ENCODE assay signal across 9 mouse cellular contexts in genomic region chr1:130876931-130877509, GRCm38 (mm10). TPM values are rescaled to one million over a fixed set of nuclear protein-coding genes. Genes with fewer than 3 reads are reported as not detected.
DNase-seq lines count a peak whose midpoint lies in the region; ATAC-seq and TF ChIP-seq lines count a peak whose summit lies in the region.
"Had no signal": no experiment of that assay in that cellular context is flagged by ENCODE, and none has a peak within 500 bp of the region (broad histone marks: within the 10 kb centered on the region; RNA-seq: fewer than 3 reads in every experiment).

No protein-coding gene starts in this region.

- H3K27ac ChIP-seq in midbrain, postnatal 0 days (ENCODE audit: low read depth, low read length) = no peak overlapping the region
- H3K27ac ChIP-seq in midbrain, embryonic 13.5 days = no peak overlapping the region
- H3K27ac ChIP-seq in cerebellum, adult 2 months (ENCODE audit: insufficient read depth, low read length) = no peak overlapping the region
- no peak overlapping the region for H3K27ac ChIP-seq in lung, postnatal 0 days (ENCODE audit: low read length)

- no peak overlapping the region for H3K4me3 ChIP-seq in midbrain, postnatal 0 days (ENCODE audit: low read depth, low read length)
- no peak overlapping the region for H3K4me3 ChIP-seq in midbrain, embryonic 13.5 days (replicated peaks)
- H3K4me3 ChIP-seq in cerebellum, adult 2 months (replicated peaks; ENCODE audit: insufficient read depth, low read depth, low read length) = no peak overlapping the region
- H3K4me3 ChIP-seq in lung, postnatal 0 days (ENCODE audit: low read depth, low read length) = no peak overlapping the region

- no peak overlapping the region for H3K9ac ChIP-seq in midbrain, postnatal 0 days (replicated peaks; ENCODE audit: low read length, poor library complexity, severe bottlenecking)
- H3K9ac ChIP-seq in midbrain, embryonic 13.5 days (replicated peaks) = no peak overlapping the region
- H3K9ac ChIP-seq in lung, postnatal 0 days (replicated peaks; ENCODE audit: low read depth) = no peak overlapping the region

- no peak for ATAC-seq in midbrain, postnatal 0 days (ENCODE audit: low FRiP score)
- ATAC-seq in midbrain, embryonic 13.5 days = no peak
- ATAC-seq in lung, postnatal 0 days = no peak

- no peak overlapping the region for H3K4me2 ChIP-seq in midbrain, postnatal 0 days (ENCODE audit: low read depth, low read length, poor library complexity, severe bottlenecking)
- H3K4me2 ChIP-seq in midbrain, embryonic 13.5 days (replicated peaks) = no peak overlapping the region
- no peak overlapping the region for H3K4me2 ChIP-seq in lung, postnatal 0 days (replicated peaks; ENCODE audit: low read depth, low read length)

- no peaks in the 10 kb centered on the region for H3K4me1 ChIP-seq in midbrain, postnatal 0 days (ENCODE audit: insufficient read depth, low read length)
- H3K4me1 ChIP-seq in midbrain, embryonic 13.5 days (replicated peaks) = peaks cover 6% of the 10 kb centered on the region; the same call in 1 of the 2 replicates
- H3K4me1 ChIP-seq in cerebellum, adult 2 months (ENCODE audit: control insufficient read depth, insufficient read depth, low read length) = no peaks in the 10 kb centered on the region; the same call in none of the 2 replicates
- no peaks in the 10 kb centered on the region for H3K4me1 ChIP-seq in lung, postnatal 0 days (ENCODE audit: insufficient read depth, low read depth, low read length)

- no peak for TF ChIP-seq POLR2A in cerebellum, adult 2 months (IDR thresholded peaks at IDR 0.05; ENCODE audit: borderline replicate concordance, insufficient read depth, low read length)

- peak; percentile 91 for TF ChIP-seq CTCF in midbrain, postnatal 0 days (IDR thresholded peaks at IDR 0.05)
- peak; percentile 43; the same call in 1 of the 2 replicates for TF ChIP-seq CTCF in cerebellum, adult 2 months (IDR thresholded peaks at IDR 0.05; ENCODE audit: borderline replicate concordance, insufficient read depth, low read depth, low read length)
- TF ChIP-seq CTCF in lung, postnatal 0 days (IDR thresholded peaks at IDR 0.05) = peak; percentile 81

- H3K36me3 ChIP-seq in midbrain, postnatal 0 days (ENCODE audit: insufficient read depth, low read length) = no peaks in the 10 kb centered on the region
- no peaks in the 10 kb centered on the region for H3K36me3 ChIP-seq in midbrain, embryonic 13.5 days
- H3K36me3 ChIP-seq in lung, postnatal 0 days (ENCODE audit: insufficient read depth, low read length) = no peaks in the 10 kb centered on the region

- WGBS in midbrain, postnatal 0 days = 27% methylated on average over 3 of the region's 3 CpGs
- WGBS in midbrain, embryonic 13.5 days = 29% methylated on average over 3 of the region's 3 CpGs
- 27% methylated on average over 3 of the region's 3 CpGs for WGBS in cerebellum, adult 2 months
- WGBS in lung, postnatal 0 days = 26% methylated on average over 3 of the region's 3 CpGs

- H3K9me3 ChIP-seq in midbrain, postnatal 0 days (ENCODE audit: low read length) = no peaks in the 10 kb centered on the region
- H3K9me3 ChIP-seq in midbrain, embryonic 13.5 days = no peaks in the 10 kb centered on the region
- no peaks in the 10 kb centered on the region for H3K9me3 ChIP-seq in lung, postnatal 0 days (ENCODE audit: low read length)

- H3K27me3 ChIP-seq in midbrain, postnatal 0 days (ENCODE audit: insufficient read depth, low read length) = no peaks in the 10 kb centered on the region; the same call in 1 of the 2 replicates
- peaks cover 26% of the 10 kb centered on the region for H3K27me3 ChIP-seq in midbrain, embryonic 13.5 days
- no peaks in the 10 kb centered on the region; the same call in 1 of the 2 replicates for H3K27me3 ChIP-seq in cerebellum, adult 2 months (ENCODE audit: control insufficient read depth, insufficient read depth, low read length)
- peaks cover 13% of the 10 kb centered on the region for H3K27me3 ChIP-seq in lung, postnatal 0 days (replicated peaks; ENCODE audit: insufficient read depth, low read length)

- no peak for TF ChIP-seq EP300 in lung, postnatal 0 days (IDR thresholded peaks at IDR 0.05)

- peak; percentile 60 for DNase-seq in adrenal gland, postnatal 10 days
- no peak for DNase-seq in adrenal gland, adult 8-10 months
- DNase-seq in midbrain, postnatal 0 days (ENCODE audit: low spot score) = peak; percentile 90
- DNase-seq in cerebellum, adult 2 months = peak in 1 of 2 experiments; percentile 59
- peak; percentile 65 for DNase-seq in heart, postnatal 4 days
- peak; percentile 73 for DNase-seq in lung, postnatal 0 days (ENCODE audit: low spot score)
- peak; percentile 65 for DNase-seq in thymus, postnatal 14 days

RNA-seq across cellular contexts. Expression of gene Il24, which starts 10.2 kb away (rescaled TPM):
- not detected for total RNA-seq in adrenal gland, postnatal 10 days (2021)
- total RNA-seq in adrenal gland, adult 8-10 months (2022) = not detected
- not detected in 2 replicates for total RNA-seq in midbrain, postnatal 0 days (2014; rRNA removed)
- not detected in 2 replicates for polyA plus RNA-seq in midbrain, postnatal 0 days (2015; fragmentation: Nextera tagmentation; extraction: Ambion mirVana)
- not detected in 2 replicates for polyA plus RNA-seq in midbrain, embryonic 13.5 days (2015; fragmentation: Nextera tagmentation; extraction: Ambion mirVana)
- not detected in 2 replicates for polyA plus RNA-seq in cerebellum, adult 2 months (2012; rRNA removed)
- not detected for total RNA-seq in heart, postnatal 4 days (2021)
- polyA plus RNA-seq in lung, postnatal 0 days (2015; fragmentation: Nextera tagmentation; extraction: Ambion mirVana) = not detected in 2 replicates
- polyA plus RNA-seq: heart, embryonic 14.5 days had no signal

RNA-seq across cellular contexts. Expression of gene Fcmr, which starts 11.6 kb away (rescaled TPM):
- total RNA-seq in adrenal gland, postnatal 10 days (2021) = 1 to 10 TPM; 3.4 to 4.1 TPM
- 1 to 10 TPM in 1 of 4 experiments, under 1 TPM in 3; 0.70 to 1.0 (median 0.77) TPM for total RNA-seq in adrenal gland, adult 8-10 months (2022)
- 0.16 TPM in 1 of 2 replicates, not detected in the other for total RNA-seq in midbrain, postnatal 0 days (2014; rRNA removed)
- 1.7 and 2.3 TPM in 2 replicates for polyA plus RNA-seq in midbrain, postnatal 0 days (2015; fragmentation: Nextera tagmentation; extraction: Ambion mirVana)
- polyA plus RNA-seq in midbrain, embryonic 13.5 days (2015; fragmentation: Nextera tagmentation; extraction: Ambion mirVana) = not detected in 2 replicates
- 0.82 and 1.1 TPM in 2 replicates for polyA plus RNA-seq in cerebellum, adult 2 months (2012; rRNA removed)
- 1 to 10 TPM in 1 of 2 experiments, under 1 TPM in 1; 0.63 to 1.2 TPM for total RNA-seq in heart, postnatal 4 days (2021)
- 0.37 and 0.82 TPM in 2 replicates for polyA plus RNA-seq in lung, postnatal 0 days (2015; fragmentation: Nextera tagmentation; extraction: Ambion mirVana)

RNA-seq across cellular contexts. Expression of gene Il20, which starts 34.2 kb away (rescaled TPM):
- not detected for total RNA-seq in adrenal gland, postnatal 10 days (2021)
- not detected for total RNA-seq in adrenal gland, adult 8-10 months (2022)
- not detected in 2 replicates for total RNA-seq in midbrain, postnatal 0 days (2014; rRNA removed)
- polyA plus RNA-seq in midbrain, postnatal 0 days (2015; fragmentation: Nextera tagmentation; extraction: Ambion mirVana) = not detected in 2 replicates
- polyA plus RNA-seq in midbrain, embryonic 13.5 days (2015; fragmentation: Nextera tagmentation; extraction: Ambion mirVana) = not detected in 2 replicates
- polyA plus RNA-seq in cerebellum, adult 2 months (2012; rRNA removed) = not detected in 2 replicates
- total RNA-seq in heart, postnatal 4 days (2021) = not detected
- not detected in 2 replicates for polyA plus RNA-seq in lung, postnatal 0 days (2015; fragmentation: Nextera tagmentation; extraction: Ambion mirVana)
- polyA plus RNA-seq: heart, embryonic 14.5 days had no signal

RNA-seq across cellular contexts. Expression of gene Pigr, which starts 50.5 kb away (rescaled TPM):
- total RNA-seq in adrenal gland, postnatal 10 days (2021) = 1 to 10 TPM; 1.1 to 1.3 TPM
- total RNA-seq in adrenal gland, adult 8-10 months (2022) = under 1 TPM; 0.09 to 0.51 (median 0.35) TPM
- total RNA-seq in midbrain, postnatal 0 days (2014; rRNA removed) = not detected in 2 replicates
- not detected in 2 replicates for polyA plus RNA-seq in midbrain, postnatal 0 days (2015; fragmentation: Nextera tagmentation; extraction: Ambion mirVana)
- polyA plus RNA-seq in midbrain, embryonic 13.5 days (2015; fragmentation: Nextera tagmentation; extraction: Ambion mirVana) = not detected in 2 replicates
- polyA plus RNA-seq in cerebellum, adult 2 months (2012; rRNA removed) = 0.05 and 0.16 TPM in 2 replicates
- total RNA-seq in heart, postnatal 4 days (2021) = not detected
- 0.08 and 0.26 TPM in 2 replicates for polyA plus RNA-seq in lung, postnatal 0 days (2015; fragmentation: Nextera tagmentation; extraction: Ambion mirVana)
